Mouse (Mus musculus): ENCODE results near the gene Esyt1. TPM values are rescaled to one million over a fixed set of nuclear protein-coding genes. Genes with fewer than 3 reads are reported as not detected.
A peak's percentile ranks its signal among the peaks of the same experiment; 100 is the strongest.

Gene Esyt1
- polyA plus RNA-seq, 1 experiment from 2014 or later, result 19.1 TPM

DNA sequence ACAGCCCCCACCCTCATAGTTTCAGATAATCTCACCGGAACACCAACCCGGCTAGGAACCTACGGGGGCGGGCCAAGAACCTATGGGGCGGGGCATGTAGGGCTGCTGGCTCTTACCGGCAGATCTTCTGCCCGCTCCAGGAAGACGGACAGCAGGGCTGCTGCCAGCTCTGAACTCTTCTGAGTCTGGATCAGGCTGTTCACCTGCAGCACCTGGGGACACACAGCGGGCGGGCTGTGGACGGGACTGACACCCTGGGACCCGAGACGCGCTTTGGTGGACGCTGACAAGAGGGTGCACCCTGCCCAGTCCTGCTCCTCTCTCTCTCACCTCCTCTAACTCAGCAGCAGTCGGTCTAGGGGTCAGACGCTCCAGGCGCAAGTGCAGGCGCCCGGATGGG lies 9.6 kb downstream of the Esyt1 start:
- Histone ChIP-seq H3K4me3 (ENCODE audit: low read depth, low read length) (peak overlapping the region; percentile 29; the same call in 1 of the 2 replicates), H3K9me3 (ENCODE audit: control insufficient read depth, low read length) (no peaks in the 10 kb centered on the region), H3K27ac (ENCODE audit: low read depth, low read length) (no peak overlapping the region), H3K27me3 (replicated peaks; ENCODE audit: control insufficient read depth, insufficient read depth, low read length) (no peaks in the 10 kb centered on the region), H3K4me2 (peak overlapping the region; percentile 48), H3K4me1 (replicated peaks; ENCODE audit: control insufficient read depth, insufficient read depth, low read length) (peaks cover 22% of the 10 kb centered on the region), H3K9ac (ENCODE audit: low read depth, low read length) (no peak overlapping the region; the same call in 1 of the 2 replicates), H3K36me3 (ENCODE audit: control insufficient read depth, insufficient read depth, low read length) (peaks cover 9% of the 10 kb centered on the region; the same call in 1 of the 2 replicates)
- ATAC-seq (replicated peaks; ENCODE audit: low FRiP score), result peak; percentile 61
- no peak for DNase-seq (ENCODE audit: low spot score)
- 38% methylated on average over 20 of the region's 20 CpGs for WGBS

DNA sequence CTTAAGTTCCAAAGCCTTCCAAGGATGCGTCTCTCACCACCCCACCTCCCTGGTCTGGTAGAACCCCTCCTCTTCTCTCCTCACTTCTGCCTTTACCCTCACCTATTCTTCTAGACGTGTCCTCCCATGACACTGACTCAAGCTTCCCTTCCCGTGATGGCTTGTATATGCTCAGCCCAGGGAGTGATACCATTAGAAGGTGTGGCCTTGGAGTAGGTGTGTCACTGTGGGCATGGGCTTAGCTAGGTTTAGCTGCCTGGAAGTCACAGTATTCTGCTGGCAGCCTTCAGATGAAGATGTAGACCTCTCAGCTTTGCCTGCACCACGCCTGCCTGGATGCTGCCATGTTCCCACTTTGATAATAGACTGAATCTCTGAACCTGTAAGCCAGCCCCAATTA lies 10.6 kb downstream of the Esyt1 start:
- Histone ChIP-seq H3K9me3 (ENCODE audit: control insufficient read depth, low read length) (no peaks in the 10 kb centered on the region), H3K27me3 (replicated peaks; ENCODE audit: control insufficient read depth, insufficient read depth, low read length) (no peaks in the 10 kb centered on the region), H3K4me2 (no peak overlapping the region), H3K4me1 (replicated peaks; ENCODE audit: control insufficient read depth, insufficient read depth, low read length) (peaks cover 22% of the 10 kb centered on the region), H3K4me3 (ENCODE audit: low read depth, low read length) (no peak overlapping the region), H3K27ac (ENCODE audit: low read depth, low read length) (no peak overlapping the region), H3K9ac (ENCODE audit: low read depth, low read length) (no peak overlapping the region), H3K36me3 (ENCODE audit: control insufficient read depth, insufficient read depth, low read length) (peaks cover 11% of the 10 kb centered on the region; the same call in 1 of the 2 replicates)
- WGBS, result 81% methylated on average over 4 of the region's 4 CpGs
- ATAC-seq (replicated peaks; ENCODE audit: low FRiP score) (no peak), DNase-seq (ENCODE audit: low spot score) (no peak)

DNA sequence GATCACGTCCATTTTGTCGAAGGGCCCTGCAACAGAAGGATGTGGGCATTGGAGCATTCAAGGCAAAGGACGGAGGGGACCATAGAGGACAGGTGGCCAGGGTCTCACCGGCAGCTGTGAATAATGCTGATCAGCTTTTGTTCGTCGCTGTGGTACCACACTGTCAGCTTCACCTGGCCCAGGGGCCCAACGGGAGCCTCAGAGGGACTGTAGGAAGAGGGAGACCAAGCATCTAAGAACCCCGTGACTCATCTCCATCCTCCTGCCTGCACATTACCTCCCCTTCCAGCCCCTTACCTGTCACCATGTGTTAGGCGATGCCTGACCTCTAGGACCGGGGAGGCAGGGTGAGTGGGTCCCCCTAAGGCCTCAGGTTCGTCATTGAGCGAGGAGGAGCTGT lies 13.9 kb downstream of the Esyt1 start:
- H3K4me3 ChIP-seq (ENCODE audit: low read depth, low read length), result no peak overlapping the region
- peaks cover 7% of the 10 kb centered on the region for H3K36me3 ChIP-seq (ENCODE audit: control insufficient read depth, insufficient read depth, low read length)
- H3K9ac ChIP-seq (ENCODE audit: low read depth, low read length), result no peak overlapping the region
- H3K4me2 ChIP-seq, result no peak overlapping the region
- H3K27ac ChIP-seq (ENCODE audit: low read depth, low read length), result no peak overlapping the region
- no peak for DNase-seq (ENCODE audit: low spot score)
- WGBS, result 86% methylated on average over 12 of the region's 12 CpGs
- peaks cover 15% of the 10 kb centered on the region for H3K4me1 ChIP-seq (replicated peaks; ENCODE audit: control insufficient read depth, insufficient read depth, low read length)
- ATAC-seq (replicated peaks; ENCODE audit: low FRiP score), result no peak
- H3K27me3 ChIP-seq (replicated peaks; ENCODE audit: control insufficient read depth, insufficient read depth, low read length), result no peaks in the 10 kb centered on the region
- no peaks in the 10 kb centered on the region for H3K9me3 ChIP-seq (ENCODE audit: control insufficient read depth, low read length)

DNA sequence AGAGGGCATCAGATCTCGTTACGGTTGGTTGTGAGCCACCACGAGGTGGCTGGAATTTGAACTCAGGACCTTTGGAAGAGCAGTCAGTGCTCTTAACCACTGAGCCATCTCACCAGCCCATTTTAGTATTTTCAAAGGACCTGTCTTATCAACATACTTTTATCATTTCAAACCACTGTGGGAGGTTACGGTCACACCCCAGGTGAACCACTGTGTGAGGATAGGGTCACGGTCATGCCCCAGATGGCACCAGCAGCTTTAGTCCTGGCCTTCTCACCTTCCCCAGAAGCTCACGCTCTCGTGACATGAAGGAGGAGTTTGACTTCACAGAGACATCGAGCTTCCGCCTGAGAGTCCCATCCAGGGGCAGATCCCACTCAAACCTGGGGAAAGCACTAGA lies 14.5 kb downstream of the Esyt1 start:
- Histone ChIP-seq H3K4me1 (replicated peaks; ENCODE audit: control insufficient read depth, insufficient read depth, low read length) (peaks cover 10% of the 10 kb centered on the region), H3K9ac (ENCODE audit: low read depth, low read length) (no peak overlapping the region), H3K36me3 (ENCODE audit: control insufficient read depth, insufficient read depth, low read length) (peaks cover 7% of the 10 kb centered on the region), H3K4me2 (no peak overlapping the region), H3K27me3 (replicated peaks; ENCODE audit: control insufficient read depth, insufficient read depth, low read length) (no peaks in the 10 kb centered on the region), H3K4me3 (ENCODE audit: low read depth, low read length) (no peak overlapping the region), H3K9me3 (ENCODE audit: control insufficient read depth, low read length) (no peaks in the 10 kb centered on the region), H3K27ac (ENCODE audit: low read depth, low read length) (no peak overlapping the region)
- ATAC-seq (replicated peaks; ENCODE audit: low FRiP score) (0 out of 2 replicates have a peak, but pooled peaks have one; percentile 27), DNase-seq (ENCODE audit: low spot score) (no peak)
- 77% methylated on average over 9 of the region's 9 CpGs for WGBS

DNA sequence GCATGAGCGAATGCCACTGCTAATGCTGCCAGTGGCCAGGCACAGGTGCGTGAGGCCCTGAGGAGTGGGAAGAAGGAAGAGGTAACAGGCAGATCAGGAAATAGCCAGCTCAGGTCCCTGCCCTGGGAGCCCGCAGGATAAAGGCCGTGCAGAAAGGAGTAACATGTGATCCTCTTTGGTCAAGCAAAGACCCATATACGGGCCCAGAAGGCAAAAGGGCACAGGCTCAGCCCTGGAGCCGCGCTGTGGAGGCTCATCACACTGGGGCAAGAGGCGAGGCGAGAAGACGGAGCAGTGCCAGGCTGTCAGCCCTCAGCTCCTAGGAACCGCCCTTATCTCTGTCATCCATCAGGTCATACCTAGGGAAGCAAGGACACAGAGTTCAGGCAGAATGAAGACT lies 15.4 kb downstream of the Esyt1 start:
- ATAC-seq (replicated peaks; ENCODE audit: low FRiP score) (no peak), DNase-seq (ENCODE audit: low spot score) (no peak)
- H3K4me2 ChIP-seq, result no peak overlapping the region
- H3K4me1 ChIP-seq (replicated peaks; ENCODE audit: control insufficient read depth, insufficient read depth, low read length), result 0 out of 2 replicates have a peak, but pooled peaks cover 3% of the 10 kb centered on the region
- H3K4me3 ChIP-seq (ENCODE audit: low read depth, low read length), result no peak overlapping the region
- no peaks in the 10 kb centered on the region for H3K9me3 ChIP-seq (ENCODE audit: control insufficient read depth, low read length)
- H3K36me3 ChIP-seq (ENCODE audit: control insufficient read depth, insufficient read depth, low read length), result peaks cover 9% of the 10 kb centered on the region
- H3K27ac ChIP-seq (ENCODE audit: low read depth, low read length), result no peak overlapping the region
- 85% methylated on average over 11 of the region's 11 CpGs for WGBS
- H3K9ac ChIP-seq (ENCODE audit: low read depth, low read length), result no peak overlapping the region
- H3K27me3 ChIP-seq (replicated peaks; ENCODE audit: control insufficient read depth, insufficient read depth, low read length), result no peaks in the 10 kb centered on the region

DNA sequence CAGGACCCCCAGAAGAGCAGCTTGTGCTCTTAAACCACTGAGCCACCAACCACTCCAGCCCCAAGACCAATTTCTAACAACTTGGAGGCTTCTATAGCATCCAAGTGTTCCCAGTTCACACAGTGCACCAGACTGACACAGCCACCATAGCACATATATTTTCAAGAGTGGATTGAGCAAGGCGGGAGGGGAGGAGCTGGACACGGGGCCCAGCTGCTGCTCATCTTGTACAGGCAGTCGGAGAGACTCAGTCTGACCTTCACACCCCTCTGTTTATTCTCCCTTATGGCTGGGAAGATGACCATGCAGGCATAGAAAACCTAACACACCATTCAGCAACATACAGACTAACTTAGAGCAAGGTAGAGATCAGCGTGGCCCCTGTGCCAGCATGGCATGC lies 15.8 kb downstream of the Esyt1 start:
- Histone ChIP-seq H3K36me3 (ENCODE audit: control insufficient read depth, insufficient read depth, low read length) (peaks cover 9% of the 10 kb centered on the region), H3K9ac (ENCODE audit: low read depth, low read length) (no peak overlapping the region), H3K4me2 (no peak overlapping the region), H3K9me3 (ENCODE audit: control insufficient read depth, low read length) (no peaks in the 10 kb centered on the region), H3K27ac (ENCODE audit: low read depth, low read length) (no peak overlapping the region), H3K27me3 (replicated peaks; ENCODE audit: control insufficient read depth, insufficient read depth, low read length) (no peaks in the 10 kb centered on the region), H3K4me3 (ENCODE audit: low read depth, low read length) (no peak overlapping the region), H3K4me1 (replicated peaks; ENCODE audit: control insufficient read depth, insufficient read depth, low read length) (peaks cover 5% of the 10 kb centered on the region)
- no peak for DNase-seq (ENCODE audit: low spot score)
- no peak for ATAC-seq (replicated peaks; ENCODE audit: low FRiP score)
- WGBS, result 72% methylated on average over 4 of the region's 4 CpGs

DNA sequence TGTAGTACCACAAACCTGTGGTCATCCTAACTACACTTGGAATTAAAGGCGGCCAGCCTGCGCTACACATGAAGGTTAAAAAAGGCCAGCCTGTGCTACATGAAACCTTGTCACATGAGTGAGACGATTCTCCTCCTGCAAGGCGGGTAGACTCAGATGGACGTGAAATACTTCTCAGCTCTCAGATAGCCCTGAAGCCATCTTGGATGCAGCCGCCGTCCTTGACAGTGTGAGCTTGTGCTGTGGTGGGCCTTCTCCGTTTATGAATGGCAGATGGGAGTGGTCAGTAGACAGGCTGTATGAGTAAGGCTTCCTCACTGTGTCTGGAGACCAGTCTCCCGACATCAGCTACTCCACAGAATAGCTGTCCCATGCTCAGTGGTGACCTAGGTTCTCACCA lies 16.5 kb downstream of the Esyt1 start:
- no peak overlapping the region for H3K9ac ChIP-seq (ENCODE audit: low read depth, low read length)
- H3K4me2 ChIP-seq, result no peak overlapping the region
- H3K9me3 ChIP-seq (ENCODE audit: control insufficient read depth, low read length), result no peaks in the 10 kb centered on the region
- no peak for ATAC-seq (replicated peaks; ENCODE audit: low FRiP score)
- no peak overlapping the region for H3K4me3 ChIP-seq (ENCODE audit: low read depth, low read length)
- no peak overlapping the region for H3K27ac ChIP-seq (ENCODE audit: low read depth, low read length)
- 88% methylated on average over 9 of the region's 9 CpGs for WGBS
- no peak for DNase-seq (ENCODE audit: low spot score)
- H3K27me3 ChIP-seq (replicated peaks; ENCODE audit: control insufficient read depth, insufficient read depth, low read length), result no peaks in the 10 kb centered on the region
- peaks cover 12% of the 10 kb centered on the region for H3K4me1 ChIP-seq (replicated peaks; ENCODE audit: control insufficient read depth, insufficient read depth, low read length)
- H3K36me3 ChIP-seq (ENCODE audit: control insufficient read depth, insufficient read depth, low read length), result peaks cover 9% of the 10 kb centered on the region

DNA sequence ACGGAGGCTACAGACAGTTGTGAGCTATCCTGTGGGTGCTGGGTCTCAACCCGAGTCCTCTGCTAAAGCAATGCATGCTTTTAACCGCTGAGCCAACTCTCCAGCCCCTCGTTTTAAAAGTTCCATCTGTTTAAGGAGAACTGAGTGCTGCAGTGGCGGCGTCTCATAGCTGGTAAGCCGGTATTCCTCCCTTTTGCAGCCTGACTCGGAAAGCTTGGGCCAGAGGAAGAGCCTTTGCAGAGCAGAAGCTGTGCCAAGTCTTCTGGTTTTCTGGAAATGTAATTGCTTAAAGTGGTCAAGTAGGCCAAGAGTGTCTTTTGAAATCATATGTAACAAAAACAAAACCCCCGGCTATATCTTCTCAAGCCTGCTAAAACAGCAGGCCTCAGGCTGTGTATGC lies 17.4 kb downstream of the Esyt1 start:
- Histone ChIP-seq H3K4me3 (ENCODE audit: low read depth, low read length) (no peak overlapping the region), H3K27me3 (replicated peaks; ENCODE audit: control insufficient read depth, insufficient read depth, low read length) (no peaks in the 10 kb centered on the region), H3K4me2 (no peak overlapping the region), H3K9ac (ENCODE audit: low read depth, low read length) (no peak overlapping the region), H3K36me3 (ENCODE audit: control insufficient read depth, insufficient read depth, low read length) (peaks cover 9% of the 10 kb centered on the region), H3K27ac (ENCODE audit: low read depth, low read length) (no peak overlapping the region), H3K9me3 (ENCODE audit: control insufficient read depth, low read length) (no peaks in the 10 kb centered on the region), H3K4me1 (replicated peaks; ENCODE audit: control insufficient read depth, insufficient read depth, low read length) (peaks cover 13% of the 10 kb centered on the region)
- ATAC-seq (replicated peaks; ENCODE audit: low FRiP score) (no peak), DNase-seq (ENCODE audit: low spot score) (no peak)
- WGBS, result 86% methylated on average over 9 of the region's 9 CpGs

DNA sequence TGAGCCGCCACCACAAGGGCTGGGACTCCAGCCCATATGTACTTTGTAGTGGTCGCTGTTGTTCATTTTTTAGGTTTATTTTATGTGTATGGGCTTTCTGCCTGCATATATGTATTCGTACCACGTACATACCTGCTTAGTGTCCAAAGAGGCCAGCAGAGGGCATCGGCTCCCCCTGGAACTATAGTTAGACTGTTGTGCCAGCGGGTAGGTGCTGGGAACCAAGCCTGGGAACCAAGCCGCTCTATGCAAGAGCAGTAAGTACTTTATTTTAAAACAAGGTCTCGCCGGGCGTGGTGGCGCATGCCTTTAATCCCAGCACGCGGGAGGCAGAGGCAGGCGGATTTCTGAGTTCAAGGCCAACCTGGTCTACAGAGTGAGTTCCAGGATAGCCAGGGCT lies 19.7 kb downstream of the Esyt1 start:
- no peak overlapping the region for H3K27ac ChIP-seq (ENCODE audit: low read depth, low read length)
- WGBS, result 94% methylated on average over 14 of the region's 14 CpGs
- H3K4me2 ChIP-seq, result no peak overlapping the region
- no peak overlapping the region for H3K9ac ChIP-seq (ENCODE audit: low read depth, low read length)
- H3K4me1 ChIP-seq (replicated peaks; ENCODE audit: control insufficient read depth, insufficient read depth, low read length), result peaks cover 9% of the 10 kb centered on the region
- no peak overlapping the region for H3K4me3 ChIP-seq (ENCODE audit: low read depth, low read length)
- no peaks in the 10 kb centered on the region for H3K27me3 ChIP-seq (replicated peaks; ENCODE audit: control insufficient read depth, insufficient read depth, low read length)
- H3K9me3 ChIP-seq (ENCODE audit: control insufficient read depth, low read length), result no peaks in the 10 kb centered on the region
- ATAC-seq (replicated peaks; ENCODE audit: low FRiP score), result no peak
- H3K36me3 ChIP-seq (ENCODE audit: control insufficient read depth, insufficient read depth, low read length), result peaks cover 9% of the 10 kb centered on the region
- DNase-seq (ENCODE audit: low spot score), result no peak

Measured in liver, embryonic 11.5 days (tissue).